Mouse (Mus musculus) bone marrow macrophage, adult 2 months (primary cell): ENCODE measurements around the gene Klhdc7b.

Experiments used
- CTCF ChIP-seq: IDR thresholded peaks from 2 replicates; pipeline ENCODE4 v1.5.1; 2012; ENCODE audit warnings: low read depth, mild to moderate bottlenecking, low read length, moderate library complexity
- POLR2A ChIP-seq: IDR thresholded peaks from 2 replicates; pipeline ENCODE4 v1.6.1; 2012; ENCODE audit warnings: mild to moderate bottlenecking, low read depth, low read length, borderline replicate concordance

GRCm38 (mm10) chr15:89434136-89434535, 49.4 kb downstream of the Klhdc7b start:
- no peak for TF ChIP-seq CTCF
- no peak for TF ChIP-seq POLR2A
